Mouse (Mus musculus): Measurements from ENCODE around the gene Sdc3. TPM values are rescaled to one million over a fixed set of nuclear protein-coding genes. Genes with fewer than 3 reads are reported as not detected.
A peak's percentile ranks its signal among the peaks of the same experiment; 100 is the strongest.

Gene Sdc3
- polyA plus RNA-seq, 1 experiment from 2014 or later: 1,011 TPM

GRCm38 (mm10) chr4:130800147-130800546, 7.8 kb downstream of the Sdc3 start:
- peak overlapping the region; percentile 97 for H3K27ac ChIP-seq
- no peak overlapping the region for H3K4me3 ChIP-seq (ENCODE audit: inconsistent target)
- peaks cover 100% of the 10 kb centered on the region for H3K79me2 ChIP-seq (ENCODE audit: inconsistent target)
- WGBS (ENCODE audit: missing documents): 51% methylated on average over 6 of the region's 6 CpGs
- H3K36me3 ChIP-seq (ENCODE audit: inconsistent target): peaks cover 3% of the 10 kb centered on the region; the same call in 1 of the 2 replicates

DNA sequence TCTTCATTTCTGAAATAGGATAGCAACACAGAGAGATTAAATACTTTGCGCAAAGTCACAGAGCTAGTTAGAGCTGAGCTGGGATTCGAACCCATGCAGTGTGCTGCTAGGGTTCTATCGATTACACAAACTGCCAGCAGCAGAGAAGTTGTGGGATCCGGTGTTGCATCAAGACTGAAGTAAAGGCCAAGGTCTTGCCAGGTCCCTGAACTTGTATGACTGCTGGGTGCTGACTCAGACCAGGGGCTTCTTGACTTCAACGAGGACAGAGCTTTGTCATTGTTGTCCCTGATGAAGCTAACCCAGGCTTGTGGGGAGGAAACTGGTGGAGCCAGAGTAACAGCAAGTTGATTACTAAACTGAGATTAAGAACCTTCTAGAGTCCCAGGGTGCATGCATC, 8.9 kb downstream of the Sdc3 start:
- 63% methylated on average over 5 of the region's 5 CpGs for WGBS (ENCODE audit: missing documents)
- peaks cover 100% of the 10 kb centered on the region for H3K79me2 ChIP-seq (ENCODE audit: inconsistent target)
- H3K27ac ChIP-seq: peak overlapping the region; percentile 97
- 0 out of 2 replicates have a peak overlapping the region, but pooled peaks have one; percentile 6 for H3K4me3 ChIP-seq (ENCODE audit: inconsistent target)
- H3K36me3 ChIP-seq (ENCODE audit: inconsistent target): peaks cover 13% of the 10 kb centered on the region; the same call in 1 of the 2 replicates

DNA sequence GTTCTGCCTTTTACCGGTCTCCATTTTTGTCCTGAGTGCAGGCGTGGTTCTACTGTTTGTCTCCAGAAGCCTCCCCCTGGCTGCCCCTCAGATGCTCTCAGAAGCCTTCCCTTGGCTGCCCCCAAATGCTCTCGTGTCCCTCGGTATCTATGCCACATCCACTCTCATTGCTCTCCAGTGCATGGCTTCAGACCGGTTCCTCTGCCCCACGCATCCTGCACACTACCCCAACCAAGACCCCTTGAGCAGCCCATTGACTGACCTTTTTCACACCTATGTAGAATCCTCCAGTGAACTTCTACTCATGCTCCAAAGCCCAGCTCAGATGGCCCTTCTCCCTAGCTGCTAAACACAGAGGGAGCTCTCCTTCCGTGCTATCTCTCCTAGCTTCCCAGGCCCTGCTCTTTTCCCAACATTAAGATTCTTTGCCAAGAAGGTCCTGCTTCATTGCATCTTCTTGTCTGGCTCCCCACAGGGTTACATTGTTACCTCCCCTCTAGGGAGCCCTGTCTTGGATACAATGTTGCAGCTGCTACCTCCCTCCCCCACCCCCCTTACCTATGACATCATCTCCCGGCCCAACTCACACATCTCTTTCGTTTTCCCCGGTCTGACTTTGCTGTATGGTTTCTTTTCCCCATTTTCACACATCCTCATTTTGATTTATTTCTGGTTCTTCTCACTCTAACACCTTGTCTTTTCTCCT, 9.4 kb downstream of the Sdc3 start:
- H3K27ac ChIP-seq: peak overlapping the region; percentile 97
- peaks cover 16% of the 10 kb centered on the region; the same call in 1 of the 2 replicates for H3K36me3 ChIP-seq (ENCODE audit: inconsistent target)
- H3K4me3 ChIP-seq (ENCODE audit: inconsistent target): peak overlapping the region; percentile 6; the same call in 1 of the 2 replicates
- H3K79me2 ChIP-seq (ENCODE audit: inconsistent target): peaks cover 100% of the 10 kb centered on the region
- 53% methylated on average over 10 of the region's 10 CpGs for WGBS (ENCODE audit: missing documents)

DNA sequence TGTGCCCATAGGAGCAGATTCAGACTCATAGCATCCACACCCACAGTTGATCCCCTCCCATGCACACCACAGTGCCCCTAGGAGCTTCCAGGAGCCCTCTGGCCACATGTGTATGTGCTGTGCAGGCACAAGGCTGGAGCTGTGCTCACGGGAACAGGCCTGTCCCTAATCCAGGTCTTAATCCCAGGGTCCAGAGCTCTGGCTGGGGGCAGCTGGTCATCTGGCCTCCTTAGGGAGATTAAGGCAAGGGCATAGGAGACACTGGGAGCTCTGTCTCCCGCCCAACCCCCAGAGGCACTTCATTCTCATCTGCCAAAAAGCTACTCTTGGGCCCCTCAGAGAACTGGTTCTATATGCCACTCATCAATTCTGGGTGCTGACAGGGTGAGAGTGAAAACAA, 11.3 kb downstream of the Sdc3 start:
- H3K36me3 ChIP-seq (ENCODE audit: inconsistent target): peaks cover 21% of the 10 kb centered on the region; the same call in 1 of the 2 replicates
- H3K27ac ChIP-seq: peak overlapping the region; percentile 97; the same call in 1 of the 2 replicates
- 100% methylated on average over 2 of the region's 2 CpGs for WGBS (ENCODE audit: missing documents)
- no peak overlapping the region for H3K4me3 ChIP-seq (ENCODE audit: inconsistent target)
- H3K79me2 ChIP-seq (ENCODE audit: inconsistent target): peaks cover 100% of the 10 kb centered on the region

DNA sequence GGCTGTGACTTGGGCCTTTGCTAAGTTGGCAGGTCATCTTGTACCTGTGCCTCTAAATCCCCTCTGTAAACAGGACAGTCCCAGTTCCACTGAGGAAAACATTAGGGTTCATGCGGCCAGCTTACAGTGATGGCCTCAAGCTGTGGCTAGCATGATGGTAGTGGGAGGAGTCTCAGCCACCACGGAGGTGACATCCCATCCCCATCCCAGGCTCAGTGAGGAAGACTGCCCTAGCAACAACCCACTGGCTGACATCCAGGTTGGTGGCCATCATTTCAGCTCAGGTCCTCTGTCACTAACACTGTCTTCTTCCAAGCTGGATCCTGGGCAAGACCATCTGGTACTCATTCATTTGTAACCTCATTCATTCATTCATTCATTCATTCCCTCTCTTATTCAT, 12.0 kb downstream of the Sdc3 start:
- Histone ChIP-seq H3K4me3 (ENCODE audit: inconsistent target) (no peak overlapping the region), H3K36me3 (ENCODE audit: inconsistent target) (peaks cover 21% of the 10 kb centered on the region; the same call in 1 of the 2 replicates), H3K27ac (0 out of 2 replicates have a peak overlapping the region, but pooled peaks have one; percentile 97), H3K79me2 (ENCODE audit: inconsistent target) (peaks cover 100% of the 10 kb centered on the region)
- 65% methylated on average over 2 of the region's 2 CpGs for WGBS (ENCODE audit: missing documents)

DNA sequence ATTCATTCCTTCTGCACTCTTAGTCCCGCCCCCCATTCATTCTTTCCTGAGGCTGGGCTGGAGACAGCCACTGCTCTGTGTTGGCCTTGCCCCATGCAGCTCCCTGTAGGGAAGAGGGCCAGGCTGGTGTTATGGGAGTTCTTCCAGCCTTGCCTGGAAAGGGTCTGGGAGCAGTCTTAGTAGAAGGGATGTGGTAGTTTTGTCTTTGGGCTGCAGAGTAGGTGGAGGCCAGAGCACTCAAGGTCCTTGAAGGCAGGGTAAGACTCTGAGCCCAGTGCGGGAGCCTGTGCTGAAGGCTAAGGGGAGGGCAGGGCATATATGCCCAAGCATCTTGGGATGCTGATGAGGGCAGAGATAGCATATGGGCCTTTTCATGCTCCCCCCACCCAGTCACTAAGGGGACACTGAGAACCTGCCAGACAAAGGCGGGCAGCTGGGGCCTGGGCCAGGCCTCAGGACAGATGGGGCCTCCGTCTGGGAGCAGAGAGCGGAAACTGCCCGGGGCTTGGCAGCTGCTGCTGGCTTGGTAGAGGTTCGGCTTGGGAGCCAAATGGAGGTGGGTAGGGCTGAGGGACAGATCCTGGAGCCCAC, 12.5 kb downstream of the Sdc3 start:
- H3K36me3 ChIP-seq (ENCODE audit: inconsistent target): peaks cover 21% of the 10 kb centered on the region; the same call in 1 of the 2 replicates
- H3K27ac ChIP-seq: no peak overlapping the region
- no peak overlapping the region for H3K4me3 ChIP-seq (ENCODE audit: inconsistent target)
- H3K79me2 ChIP-seq (ENCODE audit: inconsistent target): peaks cover 100% of the 10 kb centered on the region
- WGBS (ENCODE audit: missing documents): 93% methylated on average over 7 of the region's 7 CpGs

GRCm38 (mm10) chr4:130805746-130806145, 13.4 kb downstream of the Sdc3 start:
- Histone ChIP-seq H3K36me3 (ENCODE audit: inconsistent target) (peaks cover 21% of the 10 kb centered on the region; the same call in 1 of the 2 replicates), H3K79me2 (ENCODE audit: inconsistent target) (peaks cover 100% of the 10 kb centered on the region), H3K4me3 (ENCODE audit: inconsistent target) (no peak overlapping the region), H3K27ac (no peak overlapping the region)
- 93% methylated on average over 7 of the region's 7 CpGs for WGBS (ENCODE audit: missing documents)

DNA sequence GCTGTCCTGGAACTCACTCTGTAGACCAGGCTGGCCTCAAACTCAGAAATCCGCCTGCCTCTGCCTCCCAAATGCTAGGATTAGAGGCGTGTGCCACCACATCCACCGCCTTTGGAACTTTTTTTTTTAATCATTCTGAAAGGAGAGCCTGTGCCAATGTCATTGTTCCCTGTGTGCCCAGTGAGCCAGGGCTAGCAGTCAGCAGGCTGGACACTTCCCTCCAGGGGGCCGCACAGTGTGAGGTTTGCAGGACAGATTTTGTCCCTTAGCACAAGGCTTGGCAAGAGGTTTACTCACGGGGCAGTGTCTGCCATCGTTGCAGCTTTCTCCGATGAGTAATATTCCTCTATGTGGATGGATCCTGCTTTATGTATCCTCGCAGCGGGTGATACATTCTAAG, 14.4 kb downstream of the Sdc3 start:
- Histone ChIP-seq H3K27ac (no peak overlapping the region), H3K79me2 (ENCODE audit: inconsistent target) (peaks cover 100% of the 10 kb centered on the region), H3K4me3 (ENCODE audit: inconsistent target) (no peak overlapping the region), H3K36me3 (ENCODE audit: inconsistent target) (peaks cover 30% of the 10 kb centered on the region; the same call in 1 of the 2 replicates)
- 94% methylated on average over 8 of the region's 9 CpGs for WGBS (ENCODE audit: missing documents)

GRCm38 (mm10) chr4:130809784-130810183, 17.4 kb downstream of the Sdc3 start:
- Histone ChIP-seq H3K79me2 (ENCODE audit: inconsistent target) (peaks cover 100% of the 10 kb centered on the region), H3K27ac (no peak overlapping the region), H3K4me3 (ENCODE audit: inconsistent target) (no peak overlapping the region), H3K36me3 (ENCODE audit: inconsistent target) (peaks cover 51% of the 10 kb centered on the region; the same call in 1 of the 2 replicates)
- WGBS (ENCODE audit: missing documents): 100% methylated on average over 5 of the region's 5 CpGs

DNA sequence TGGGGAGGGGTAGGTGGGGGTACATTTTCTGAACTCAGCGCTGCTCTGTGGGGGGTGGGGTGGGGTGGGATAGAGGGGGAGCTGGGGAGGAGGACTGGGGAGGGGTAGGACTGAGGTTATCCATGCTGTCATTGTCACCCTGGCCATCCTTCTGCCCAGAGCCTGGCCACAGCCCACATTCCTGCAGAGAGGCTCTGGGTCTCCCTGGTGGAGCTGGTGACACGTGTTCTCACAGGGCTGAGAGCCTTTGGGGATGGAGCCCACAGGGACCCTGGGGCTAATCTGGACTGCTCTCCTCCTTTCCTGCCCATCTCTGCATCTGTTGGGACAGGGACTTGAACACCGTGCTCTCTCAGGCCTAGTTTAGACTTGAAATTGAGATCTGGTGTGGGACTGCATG, 18.5 kb downstream of the Sdc3 start:
- no peak overlapping the region for H3K4me3 ChIP-seq (ENCODE audit: inconsistent target)
- H3K79me2 ChIP-seq (ENCODE audit: inconsistent target): peaks cover 100% of the 10 kb centered on the region
- H3K27ac ChIP-seq: no peak overlapping the region
- WGBS (ENCODE audit: missing documents): 98% methylated on average over 2 of the region's 3 CpGs
- H3K36me3 ChIP-seq (ENCODE audit: inconsistent target): peaks cover 46% of the 10 kb centered on the region; the same call in 1 of the 2 replicates

DNA sequence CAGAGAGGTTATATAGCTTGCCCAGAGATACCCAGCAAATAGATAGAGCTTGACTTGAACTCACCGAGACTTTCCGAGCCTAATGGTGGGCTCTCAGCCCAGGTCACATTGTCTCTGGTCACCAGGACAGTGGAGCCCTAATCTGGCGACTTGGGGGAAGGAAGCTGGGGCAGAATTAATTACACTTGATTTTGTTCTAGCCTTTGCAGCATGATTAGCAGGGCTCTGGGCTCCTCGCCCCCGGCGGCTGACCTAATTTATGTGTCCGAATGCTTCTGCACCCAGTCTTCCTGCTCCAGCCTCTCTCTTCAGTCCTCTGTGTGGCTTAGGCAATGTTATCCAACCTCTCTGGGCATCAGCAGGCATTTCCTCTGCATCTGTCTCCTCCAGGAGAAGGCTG, 19.0 kb downstream of the Sdc3 start:
- H3K79me2 ChIP-seq (ENCODE audit: inconsistent target): peaks cover 100% of the 10 kb centered on the region
- peaks cover 47% of the 10 kb centered on the region; the same call in 1 of the 2 replicates for H3K36me3 ChIP-seq (ENCODE audit: inconsistent target)
- 90% methylated on average over 7 of the region's 7 CpGs for WGBS (ENCODE audit: missing documents)
- H3K27ac ChIP-seq: no peak overlapping the region
- no peak overlapping the region for H3K4me3 ChIP-seq (ENCODE audit: inconsistent target)

GRCm38 (mm10) chr4:130813958-130814357, 21.6 kb downstream of the Sdc3 start:
- 64% methylated on average over 2 of the region's 2 CpGs for WGBS (ENCODE audit: missing documents)
- peaks cover 61% of the 10 kb centered on the region; the same call in 1 of the 2 replicates for H3K36me3 ChIP-seq (ENCODE audit: inconsistent target)

DNA sequence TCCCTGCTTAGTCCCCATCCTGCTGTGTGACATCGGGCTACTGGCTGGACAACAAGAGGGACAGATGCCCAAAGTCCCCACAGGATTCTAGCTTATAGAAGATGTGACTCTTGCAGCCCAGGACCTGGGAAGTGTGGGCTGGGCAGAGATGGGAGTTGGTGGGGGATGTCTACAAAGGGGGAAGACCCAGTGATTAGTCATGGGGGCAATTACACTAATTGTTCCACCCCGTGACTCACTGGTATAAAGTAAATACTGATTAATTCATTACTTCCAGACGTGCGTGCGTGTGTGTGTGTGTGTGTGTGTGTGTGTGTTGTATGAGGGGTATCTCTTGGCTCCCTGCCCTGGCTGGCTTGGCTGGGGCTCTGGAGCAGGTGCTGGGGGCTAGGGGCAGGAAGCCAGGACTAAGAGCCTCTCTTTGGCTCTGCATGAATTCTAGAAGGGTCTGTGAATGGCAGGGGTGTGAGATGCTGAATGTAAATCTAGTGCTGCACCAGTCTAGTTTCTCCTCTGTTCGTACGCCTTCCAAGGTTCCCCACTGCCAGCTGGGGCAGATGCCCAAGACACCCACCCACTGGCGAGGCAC, 22.5 kb downstream of the Sdc3 start:
- Histone ChIP-seq H3K4me3 (ENCODE audit: inconsistent target) (no peak overlapping the region), H3K27ac (no peak overlapping the region), H3K36me3 (ENCODE audit: inconsistent target) (peaks cover 66% of the 10 kb centered on the region; the same call in 1 of the 2 replicates), H3K79me2 (ENCODE audit: inconsistent target) (peaks cover 95% of the 10 kb centered on the region)
- WGBS (ENCODE audit: missing documents): 94% methylated on average over 8 of the region's 8 CpGs

More at GRCm38 (mm10) chr4:130813958-130814357, 21.6 kb downstream of the Sdc3 start:
- H3K4me3 ChIP-seq (ENCODE audit: inconsistent target): no peak overlapping the region
- no peak overlapping the region for H3K27ac ChIP-seq
- peaks cover 100% of the 10 kb centered on the region for H3K79me2 ChIP-seq (ENCODE audit: inconsistent target)

DNA sequence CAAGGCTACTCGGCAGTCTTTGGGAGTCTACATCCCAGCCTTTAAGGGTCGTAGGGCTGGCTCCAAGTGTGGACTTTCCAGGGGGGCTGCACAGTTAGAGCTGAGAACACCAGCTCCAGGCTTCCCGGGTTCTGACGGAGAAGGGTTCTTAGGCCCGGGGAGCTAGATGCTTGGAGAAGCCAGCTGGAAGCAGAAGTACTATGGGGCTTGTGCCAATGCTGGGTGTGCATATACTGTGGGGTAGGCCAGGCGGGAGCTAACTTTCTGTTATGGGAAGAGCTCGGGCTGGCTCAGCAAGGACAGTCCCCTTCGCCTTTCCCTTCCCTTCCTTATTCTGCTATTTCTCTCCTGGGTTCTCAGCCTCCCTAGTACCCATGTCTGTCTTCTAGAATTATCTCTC, 23.5 kb downstream of the Sdc3 start:
- WGBS (ENCODE audit: missing documents): 92% methylated on average over 8 of the region's 8 CpGs
- no peak overlapping the region for H3K27ac ChIP-seq
- no peak overlapping the region for H3K4me3 ChIP-seq (ENCODE audit: inconsistent target)
- peaks cover 84% of the 10 kb centered on the region for H3K79me2 ChIP-seq (ENCODE audit: inconsistent target)
- H3K36me3 ChIP-seq (ENCODE audit: inconsistent target): peaks cover 71% of the 10 kb centered on the region

GRCm38 (mm10) chr4:130819806-130820205, 27.5 kb downstream of the Sdc3 start:
- H3K27ac ChIP-seq: no peak overlapping the region
- peaks cover 45% of the 10 kb centered on the region for H3K79me2 ChIP-seq (ENCODE audit: inconsistent target)
- WGBS (ENCODE audit: missing documents): 92% methylated on average over 3 of the region's 3 CpGs
- peaks cover 75% of the 10 kb centered on the region for H3K36me3 ChIP-seq (ENCODE audit: inconsistent target)
- no peak overlapping the region for H3K4me3 ChIP-seq (ENCODE audit: inconsistent target)
